Mouse (Mus musculus) embryonic facial prominence, embryonic 13.5 days (tissue): ENCODE results near the gene Eif4e1b. TPM values are rescaled to one million over a fixed set of nuclear protein-coding genes. Genes with fewer than 3 reads are reported as not detected.
"Not testable (repeated sequence)": the region's sequence is repeated elsewhere in the genome, so short reads cannot be mapped to it uniquely, and the experiment has no call there.

Experiments
- ATAC-seq: fragments of 200-750 bp; cut with Nextera tagmentation; 2 replicates; pipeline ENCODE4 v1.8.0; 2017; ENCODE audit warnings: low read depth; ENCODE audit not compliant: insufficient number of reproducible peaks, insufficient read depth, low FRiP score, low TSS enrichment
- H3K27ac ChIP-seq: fragments of 300-500 bp; sonication (generic); 2 replicates; pipeline ENCODE4 v1.5.1; 2015; ENCODE audit warnings: moderate library complexity, mild to moderate bottlenecking, inconsistent platforms
- H3K27me3 ChIP-seq: fragments of 300-500 bp; sonication (generic); 2 replicates; pipeline ENCODE4 v1.6.1; 2015; ENCODE audit warnings: mild to moderate bottlenecking, inconsistent platforms
- H3K36me3 ChIP-seq: fragments of 300-500 bp; sonication (generic); 2 replicates; pipeline ENCODE4 v1.6.1; 2015; ENCODE audit warnings: mild to moderate bottlenecking, inconsistent platforms
- H3K4me1 ChIP-seq: fragments of 300-500 bp; sonication (generic); 2 replicates; pipeline ENCODE4 v1.6.1; 2015; ENCODE audit warnings: inconsistent platforms
- H3K4me2 ChIP-seq: fragments of 300-500 bp; sonication (generic); 2 replicates; pipeline ENCODE4 v1.6.1; 2015; ENCODE audit warnings: moderate library complexity, mild to moderate bottlenecking, inconsistent platforms
- H3K4me3 ChIP-seq: fragments of 300-500 bp; sonication (generic); 2 replicates; pipeline ENCODE4 v1.5.1; 2015; ENCODE audit warnings: mild to moderate bottlenecking, inconsistent platforms
- H3K9ac ChIP-seq: fragments of 300-500 bp; sonication (generic); 2 replicates; pipeline ENCODE4 v1.6.1; 2015; ENCODE audit warnings: mild to moderate bottlenecking, inconsistent platforms
- H3K9me3 ChIP-seq: fragments of 300-500 bp; sonication (generic); 2 replicates; pipeline ENCODE4 v1.6.1; 2016; ENCODE audit warnings: inconsistent platforms
- WGBS: fragments of 180-500 bp; shearing (Covaris S2); methylation state at CpG from one replicate; pipeline ENCODE4 v1.1.7; 2015; ENCODE audit warnings: mixed read lengths; 5-methylcytosine and 5-hydroxymethylcytosine counted together
- polyA plus RNA-seq: library from polyadenylated mRNA; unstranded; fragments of >200 nt; fragmentation: Nextera tagmentation; extraction: Ambion mirVana; gene quantifications from 2 replicates; pipeline ENCODE4 v1.2.1, GENCODE M21; 2015

Eif4e1b gene
- polyA plus RNA-seq, 1 experiment from 2014 or later = not detected

DNA sequence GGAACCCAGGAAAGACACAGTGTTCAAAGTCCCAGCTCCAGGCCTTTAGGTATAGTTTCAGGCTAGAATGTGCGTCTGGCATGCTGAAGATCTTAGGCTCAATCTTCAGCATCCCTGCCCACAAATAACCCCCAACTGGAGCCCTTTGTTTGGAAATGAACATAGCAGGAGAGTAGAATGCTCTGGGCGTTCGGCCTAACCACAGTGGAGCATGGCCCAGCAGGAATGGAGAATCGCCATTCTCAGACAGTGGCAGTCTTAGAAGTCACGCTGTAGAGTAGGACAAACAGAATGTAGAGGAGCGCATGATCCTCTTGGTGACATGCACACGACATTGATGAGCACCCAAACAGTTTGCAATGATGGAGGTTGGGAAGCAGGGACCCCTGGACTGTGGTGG is 22.9 kb upstream of the Eif4e1b start:
- H3K4me3 ChIP-seq = no peak overlapping the region
- no peak overlapping the region for H3K27ac ChIP-seq
- H3K9ac ChIP-seq = no peak overlapping the region
- H3K9me3 ChIP-seq = no peaks in the 10 kb centered on the region
- H3K4me1 ChIP-seq = peaks cover 24% of the 10 kb centered on the region
- no peak overlapping the region for H3K4me2 ChIP-seq
- H3K27me3 ChIP-seq = peaks cover 77% of the 10 kb centered on the region
- H3K36me3 ChIP-seq = no peaks in the 10 kb centered on the region
- ATAC-seq = no peak
- WGBS = 73% methylated on average over 7 of the region's 7 CpGs

DNA sequence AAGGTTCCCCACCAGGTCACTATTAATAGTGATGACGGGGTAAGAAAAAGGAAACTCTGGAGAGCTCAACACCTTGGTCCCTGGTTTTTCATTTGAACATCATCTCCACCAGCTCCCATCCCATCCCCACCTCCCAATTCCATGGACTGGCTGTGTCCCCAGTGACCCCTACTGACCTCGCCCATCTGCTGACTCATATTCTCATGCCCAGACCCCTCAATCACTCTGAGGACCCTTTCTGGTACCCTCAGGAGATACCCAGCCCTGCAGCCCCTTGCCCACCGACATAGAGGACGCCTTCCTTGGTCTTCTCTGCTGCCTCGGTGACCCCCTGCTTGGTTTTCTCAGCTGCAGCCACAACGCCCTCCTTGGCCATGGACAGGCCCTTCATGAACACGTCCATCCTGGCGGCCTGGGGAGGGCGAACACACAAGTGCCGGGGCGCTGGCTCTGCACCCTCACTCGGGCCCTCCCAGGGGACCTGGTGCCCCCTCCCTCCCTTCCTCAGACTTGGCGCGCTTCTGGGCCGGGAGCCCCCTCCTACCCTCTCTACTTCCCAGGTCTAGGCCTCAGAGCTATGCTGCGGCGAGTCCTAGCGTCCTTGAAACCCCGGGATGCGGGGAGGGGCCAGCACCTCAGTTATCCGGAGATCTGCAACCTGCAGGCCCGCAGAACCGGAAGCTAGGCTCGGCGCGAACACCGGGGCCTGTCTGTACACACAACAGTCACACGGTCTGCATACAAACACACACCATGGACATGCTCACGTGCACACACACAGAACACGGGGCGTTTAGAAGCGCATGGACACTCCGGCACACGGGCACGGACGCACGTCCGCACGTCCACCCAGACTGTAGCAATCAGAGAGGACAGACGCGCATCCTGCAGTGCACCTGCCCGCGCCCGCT is 18.3 kb upstream of the Eif4e1b start:
- Histone ChIP-seq H3K27ac (no peak overlapping the region), H3K4me1 (peaks cover 12% of the 10 kb centered on the region), H3K9ac (no peak overlapping the region), H3K36me3 (no peaks in the 10 kb centered on the region), H3K4me2 (peak overlapping the region; percentile 62), H3K4me3 (peak overlapping the region; percentile 36), H3K9me3 (no peaks in the 10 kb centered on the region), H3K27me3 (peaks cover 72% of the 10 kb centered on the region)
- WGBS = 4% methylated on average over 44 of the region's 44 CpGs
- no peak for ATAC-seq

GRCm38 (mm10) chr13:54766192-54766768 is 17.5 kb upstream of the Eif4e1b start, which contains the start of gene Sncb:
Sncb (minus strand) TSS chr13:54766595.
- H3K4me2 ChIP-seq = peak within 1 kb of the TSS; percentile 62
- H3K27me3 ChIP-seq = peaks cover 67% of the 10 kb centered on the region
- H3K36me3 ChIP-seq = no peaks in the 10 kb centered on the region
- peak within 1 kb of the TSS; percentile 36 for H3K4me3 ChIP-seq
- H3K4me1 ChIP-seq = peaks cover 12% of the 10 kb centered on the region
- 0 out of 2 replicates have a peak within 1 kb of the TSS, but pooled peaks have one; percentile 16 for H3K9ac ChIP-seq
- H3K9me3 ChIP-seq = no peaks in the 10 kb centered on the region
- no peak within 1 kb of the TSS for H3K27ac ChIP-seq
- no peak for ATAC-seq
- WGBS = 1% methylated on average over 35 of the region's 35 CpGs

DNA sequence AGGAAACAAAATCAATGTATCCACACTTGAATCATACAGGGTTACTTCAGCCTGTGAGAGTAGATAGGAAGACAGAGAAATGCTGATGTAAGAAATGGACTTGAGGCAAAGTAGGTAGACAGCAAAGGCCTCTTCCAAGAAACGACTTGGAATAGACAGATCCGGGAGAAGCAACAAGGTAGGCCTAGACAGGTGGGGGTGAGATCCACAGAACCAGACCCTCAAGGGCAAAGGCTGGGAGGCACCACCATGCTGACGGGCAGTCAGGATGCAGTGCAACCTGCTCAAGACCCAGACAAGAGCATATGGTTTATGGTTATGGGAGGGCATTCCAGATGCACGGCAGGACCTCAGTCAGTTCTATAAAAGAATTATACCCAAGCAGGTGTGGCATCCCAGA is 16.8 kb upstream of the Eif4e1b start:
- Histone ChIP-seq H3K4me2 (no peak overlapping the region), H3K27me3 (peaks cover 62% of the 10 kb centered on the region), H3K4me1 (peaks cover 12% of the 10 kb centered on the region), H3K36me3 (no peaks in the 10 kb centered on the region), H3K4me3 (no peak overlapping the region), H3K9ac (no peak overlapping the region), H3K27ac (no peak overlapping the region), H3K9me3 (no peaks in the 10 kb centered on the region)
- WGBS = 73% methylated on average over 4 of the region's 4 CpGs
- ATAC-seq = no peak

DNA sequence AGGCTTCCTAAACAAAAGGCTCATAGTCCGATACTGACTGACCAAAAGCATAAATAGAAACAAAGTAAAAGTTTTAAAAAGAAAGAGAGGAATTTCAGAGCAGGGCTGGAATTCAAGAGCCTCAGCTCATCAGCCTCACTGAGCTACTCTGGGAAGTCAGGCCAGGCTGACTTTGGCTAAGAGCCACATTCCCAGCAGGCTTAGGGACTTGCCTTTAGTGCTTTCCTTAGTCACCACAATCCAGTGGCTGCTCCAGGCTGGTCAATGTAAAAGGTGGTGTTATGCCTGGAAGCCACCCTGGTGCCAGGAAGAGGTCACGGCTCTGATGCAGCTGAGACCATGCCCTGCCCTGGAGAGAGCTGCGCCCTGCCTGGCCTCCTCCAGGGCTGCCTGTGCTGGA is 3.2 kb upstream of the Eif4e1b start:
- Histone ChIP-seq H3K4me2 (no peak overlapping the region), H3K36me3 (no peaks in the 10 kb centered on the region), H3K9ac (no peak overlapping the region), H3K4me1 (no peaks in the 10 kb centered on the region), H3K4me3 (no peak overlapping the region), H3K9me3 (no peaks in the 10 kb centered on the region), H3K27ac (no peak overlapping the region), H3K27me3 (no peaks in the 10 kb centered on the region)
- no peak for ATAC-seq
- WGBS = 63% methylated on average over 3 of the region's 3 CpGs

- no peak overlapping the region for H3K27ac ChIP-seq
- H3K27me3 ChIP-seq = no peaks in the 10 kb centered on the region
- H3K4me3 ChIP-seq = no peak overlapping the region
- ATAC-seq = no peak
- WGBS = 83% methylated on average over 3 of the region's 3 CpGs
- no peaks in the 10 kb centered on the region for H3K36me3 ChIP-seq
- no peaks in the 10 kb centered on the region for H3K4me1 ChIP-seq
- H3K9ac ChIP-seq = no peak overlapping the region
- H3K9me3 ChIP-seq = no peaks in the 10 kb centered on the region
- no peak overlapping the region for H3K4me2 ChIP-seq
Observed at GRCm38 (mm10) chr13:54781086-54781485, 2.7 kb upstream of the Eif4e1b start.

- 33% methylated on average over 2 of the region's 2 CpGs for WGBS
Observed at GRCm38 (mm10) chr13:54783235-54783634, 563 bp upstream of the Eif4e1b start.

DNA sequence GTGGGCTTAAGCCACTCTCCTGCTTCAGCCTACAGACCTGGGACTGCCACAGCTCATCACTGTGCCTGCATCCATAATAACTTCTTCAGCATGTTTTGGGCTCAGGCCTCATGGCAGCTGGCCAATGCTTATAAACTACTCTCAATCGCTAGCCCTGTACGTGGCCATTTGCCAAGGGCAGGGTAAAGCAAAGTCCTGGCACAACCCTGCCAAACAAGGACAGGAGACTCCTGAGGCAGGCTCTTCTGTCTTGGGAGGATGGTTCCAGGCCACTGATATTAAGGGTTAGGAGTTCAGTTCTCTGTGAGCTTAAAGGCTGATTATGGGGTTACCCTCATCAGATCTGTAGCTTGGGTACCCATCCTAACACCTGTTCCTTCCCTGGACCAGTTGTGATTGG is 3.8 kb downstream of the Eif4e1b start:
- not testable (repeated sequence) for H3K9ac ChIP-seq, H3K9me3 ChIP-seq, H3K27ac ChIP-seq, H3K4me2 ChIP-seq, ATAC-seq, H3K4me3 ChIP-seq, H3K36me3 ChIP-seq
- Histone ChIP-seq H3K27me3 (peaks cover 36% of the 10 kb centered on the region), H3K4me1 (peaks cover 12% of the 10 kb centered on the region)
- 68% methylated on average over 2 of the region's 2 CpGs for WGBS

More at GRCm38 (mm10) chr13:54783235-54783634, 563 bp upstream of the Eif4e1b start:
- Histone ChIP-seq H3K27me3 (no peaks in the 10 kb centered on the region), H3K27ac (no peak overlapping the region), H3K4me1 (no peaks in the 10 kb centered on the region), H3K9me3 (no peaks in the 10 kb centered on the region), H3K4me3 (no peak overlapping the region), H3K36me3 (no peaks in the 10 kb centered on the region), H3K4me2 (no peak overlapping the region), H3K9ac (no peak overlapping the region)
- ATAC-seq = no peak

- Histone ChIP-seq H3K4me2 (peak within 1 kb of the TSS; percentile 99), H3K9ac (peak within 1 kb of the TSS; percentile 62), H3K27ac (no peak within 1 kb of the TSS), H3K36me3 (no peaks in the 10 kb centered on the region), H3K27me3 (peaks cover 43% of the 10 kb centered on the region), H3K4me3 (peak within 1 kb of the TSS; percentile 60), H3K4me1 (peaks cover 12% of the 10 kb centered on the region), H3K9me3 (no peaks in the 10 kb centered on the region)
- WGBS = 2% methylated on average over 46 of the region's 49 CpGs
- ATAC-seq = peak; percentile 77
Observed at GRCm38 (mm10) chr13:54788740-54789560, 5.2 kb downstream of the Eif4e1b start, which contains the start of gene Tspan17. Tspan17 (plus strand) TSS chr13:54789377.

GRCm38 (mm10) chr13:54789561-54790397 is 6.0 kb downstream of the Eif4e1b start:
- Histone ChIP-seq H3K9me3 (no peaks in the 10 kb centered on the region), H3K4me2 (peak overlapping the region; percentile 99), H3K36me3 (no peaks in the 10 kb centered on the region), H3K9ac (peak overlapping the region; percentile 62), H3K4me3 (peak overlapping the region; percentile 60), H3K4me1 (peaks cover 12% of the 10 kb centered on the region), H3K27me3 (peaks cover 43% of the 10 kb centered on the region), H3K27ac (no peak overlapping the region)
- peak; percentile 43; the same call in 1 of the 2 replicates for ATAC-seq
- WGBS = 1% methylated on average over 37 of the region's 38 CpGs
